Comparison of ENCODE assay signal across 9 mouse cellular contexts in the genomic region with DNA sequence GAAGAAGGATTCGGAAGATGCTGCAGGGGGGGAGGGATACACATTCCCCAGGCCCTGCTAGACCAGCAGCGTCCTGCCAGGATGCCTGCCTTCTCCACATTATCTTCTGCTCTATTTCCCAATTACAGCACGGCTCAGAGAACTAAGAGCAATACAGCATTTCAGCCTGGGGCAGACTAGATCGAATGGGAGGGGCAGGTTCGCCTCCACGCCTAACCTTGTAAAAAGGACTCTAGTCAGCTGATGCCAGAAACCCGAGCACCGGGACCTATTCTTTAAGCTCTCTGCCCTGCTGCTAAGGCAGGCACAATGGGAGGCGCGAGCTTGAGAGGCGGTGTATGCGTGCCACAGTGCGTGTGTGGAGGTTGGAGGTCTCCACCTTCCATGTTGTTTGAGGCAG.
DNase-seq lines count a peak whose midpoint lies in the region; ATAC-seq and TF ChIP-seq lines count a peak whose summit lies in the region.
"Had no signal": no experiment of that assay in that cellular context is flagged by ENCODE, and none has a peak within 500 bp of the region (broad histone marks: within the 10 kb centered on the region; RNA-seq: fewer than 3 reads in every experiment).

No protein-coding gene starts in this region.

- no peak overlapping the region for H3K9ac ChIP-seq in ES-Bruce4 (ENCODE audit: low read depth, poor library complexity, severe bottlenecking)
- H3K9ac ChIP-seq in embryonic facial prominence, embryonic 12.5 days, result no peak overlapping the region

- peaks cover 6% of the 10 kb centered on the region for H3K4me1 ChIP-seq in ES-Bruce4 (ENCODE audit: control insufficient read depth, insufficient read depth, low read length)
- H3K4me1 ChIP-seq in embryonic facial prominence, embryonic 12.5 days, result peaks cover 12% of the 10 kb centered on the region; the same call in 1 of the 2 replicates
- H3K4me1 ChIP-seq in midbrain, embryonic 10.5 days, result peaks cover 42% of the 10 kb centered on the region

- TF ChIP-seq EP300 in ES-Bruce4 (IDR thresholded peaks at IDR 0.05; ENCODE audit: insufficient read depth, low read depth, low read length), result peak; percentile 56; the same call in 1 of the 2 replicates

- no peak overlapping the region for H3K27ac ChIP-seq in ES-Bruce4 (ENCODE audit: insufficient read depth, low read length)
- no peak overlapping the region for H3K27ac ChIP-seq in embryonic facial prominence, embryonic 12.5 days
- peak overlapping the region; percentile 72; the same call in 1 of the 2 replicates for H3K27ac ChIP-seq in midbrain, embryonic 10.5 days (replicated peaks)

- peak; percentile 37; the same call in 1 of the 2 replicates for ATAC-seq in embryonic facial prominence, embryonic 12.5 days (ENCODE audit: insufficient number of reproducible peaks, insufficient read depth, low FRiP score, low TSS enrichment)
- no peak for ATAC-seq in erythroid progenitor cell, adult 5-6 weeks (replicated peaks; ENCODE audit: low FRiP score, poor library complexity, severe bottlenecking)

- H3K27me3 ChIP-seq in ES-Bruce4 (ENCODE audit: control insufficient read depth, insufficient read depth, low read length, poor library complexity, severe bottlenecking), result no peaks in the 10 kb centered on the region
- H3K27me3 ChIP-seq in embryonic facial prominence, embryonic 12.5 days, result no peaks in the 10 kb centered on the region
- H3K27me3 ChIP-seq in midbrain, embryonic 10.5 days (ENCODE audit: low read depth, poor library complexity, severe bottlenecking), result no peaks in the 10 kb centered on the region

- no peak for TF ChIP-seq CTCF in ES-Bruce4 (IDR thresholded peaks at IDR 0.05; ENCODE audit: low read depth, low read length)

- DNase-seq in cerebellum, adult 11 months, result peak; percentile 89
- DNase-seq in midbrain, embryonic 10.5 days (ENCODE audit: low spot score), result peak; percentile 40
- DNase-seq in kidney, postnatal 25 days, result no peak
- no peak for DNase-seq in thymus, postnatal 36 days
- no peak for DNase-seq in left cerebral cortex, postnatal 14 days (ENCODE audit: low spot score in 2 of 2)
- DNase-seq: lung, adult 2 months had no signal

- 36% methylated on average over 13 of the region's 13 CpGs for WGBS in embryonic facial prominence, embryonic 12.5 days
- 41% methylated on average over 13 of the region's 13 CpGs for WGBS in midbrain, embryonic 10.5 days

- H3K9me3 ChIP-seq in ES-Bruce4 (replicated peaks; ENCODE audit: control insufficient read depth, insufficient read depth, low read length, poor library complexity, severe bottlenecking), result no peaks in the 10 kb centered on the region
- no peaks in the 10 kb centered on the region for H3K9me3 ChIP-seq in embryonic facial prominence, embryonic 12.5 days
- H3K9me3 ChIP-seq in midbrain, embryonic 10.5 days (replicated peaks), result no peaks in the 10 kb centered on the region

- H3K4me2 ChIP-seq in embryonic facial prominence, embryonic 12.5 days (replicated peaks), result no peak overlapping the region

- H3K4me3 ChIP-seq in ES-Bruce4 (ENCODE audit: low read depth, low read length), result no peak overlapping the region
- H3K4me3 ChIP-seq in embryonic facial prominence, embryonic 12.5 days, result no peak overlapping the region
- no peak overlapping the region for H3K4me3 ChIP-seq in midbrain, embryonic 10.5 days

- TF ChIP-seq POLR2A in ES-Bruce4 (IDR thresholded peaks at IDR 0.05; ENCODE audit: insufficient read depth, low read length), result no peak

- H3K36me3 ChIP-seq in ES-Bruce4 (ENCODE audit: control insufficient read depth, insufficient read depth, low read length, poor library complexity, severe bottlenecking), result no peaks in the 10 kb centered on the region
- no peaks in the 10 kb centered on the region for H3K36me3 ChIP-seq in embryonic facial prominence, embryonic 12.5 days
- H3K36me3 ChIP-seq in midbrain, embryonic 10.5 days, result no peaks in the 10 kb centered on the region

- intact Hi-C loops in left cerebral cortex, postnatal 14 days (cut with DNase I), result loop anchor here (5.0 kb wide), 1 partner anchor 172 kb away; no protein-coding TSS in a partner anchor

Comparison
In these comparisons a context has a peak if more than half of its experiments do, and no peak if none do; other contexts are left out.
1. DNase-seq: peak in cerebellum, adult 11 months (single experiment) and midbrain, embryonic 10.5 days (single experiment); none in kidney, postnatal 25 days (0 of 2), thymus, postnatal 36 days (0 of 2) and left cerebral cortex, postnatal 14 days (0 of 2).